Mouse (Mus musculus) MN1 (cell line): ENCODE data around the gene Gsap.
"Not testable (repeated sequence)": the region's sequence is repeated elsewhere in the genome, so short reads cannot be mapped to it uniquely, and the experiment has no call there.

Experiments used
- DNase-seq: peaks from one replicate; pipeline ENCODE4 v3.0.0-alpha.2; 2016; ENCODE audit warnings: low spot score

Gene Gsap

GRCm38 (mm10) chr5:21185764-21186685 lies at the start of gene Gsap:
Gene Gsap (plus strand): TSS chr5:21186255.
- peak; percentile 73 for DNase-seq

GRCm38 (mm10) chr5:21136575-21136974 lies 49.5 kb upstream of the Gsap start:
- no peak for DNase-seq

GRCm38 (mm10) chr5:21139505-21139904 lies 46.5 kb upstream of the Gsap start:
- peak; percentile 79 for DNase-seq

GRCm38 (mm10) chr5:21141133-21141551 lies 44.9 kb upstream of the Gsap start:
- DNase-seq: not testable (repeated sequence)

- DNase-seq: no peak
Observed at GRCm38 (mm10) chr5:21141626-21142025, 44.4 kb upstream of the Gsap start.

- no peak for DNase-seq
Observed at GRCm38 (mm10) chr5:21143032-21143431, 43.0 kb upstream of the Gsap start.

- DNase-seq: peak; percentile 70
Observed at GRCm38 (mm10) chr5:21144506-21145169, 41.4 kb upstream of the Gsap start.

GRCm38 (mm10) chr5:21148358-21148757 lies 37.7 kb upstream of the Gsap start:
- no peak for DNase-seq

- no peak for DNase-seq
Observed at GRCm38 (mm10) chr5:21153672-21154071, 32.4 kb upstream of the Gsap start.

GRCm38 (mm10) chr5:21156770-21157169 lies 29.3 kb upstream of the Gsap start:
- DNase-seq: peak; percentile 40

- no peak for DNase-seq
Observed at GRCm38 (mm10) chr5:21159536-21159935, 26.5 kb upstream of the Gsap start.

- DNase-seq: no peak
Observed at GRCm38 (mm10) chr5:21160781-21161180, 25.3 kb upstream of the Gsap start.

GRCm38 (mm10) chr5:21163421-21163820 lies 22.6 kb upstream of the Gsap start:
- no peak for DNase-seq

- peak; percentile 83 for DNase-seq
Observed at GRCm38 (mm10) chr5:21168689-21169345, 17.2 kb upstream of the Gsap start.

GRCm38 (mm10) chr5:21169346-21169745 lies 16.7 kb upstream of the Gsap start:
- DNase-seq: no peak

- DNase-seq: no peak
Observed at GRCm38 (mm10) chr5:21169877-21170276, 16.2 kb upstream of the Gsap start.

- DNase-seq: no peak
Observed at GRCm38 (mm10) chr5:21170440-21170839, 15.6 kb upstream of the Gsap start.

- no peak for DNase-seq
Observed at GRCm38 (mm10) chr5:21170898-21171297, 15.2 kb upstream of the Gsap start.

- DNase-seq: no peak
Observed at GRCm38 (mm10) chr5:21171336-21171735, 14.7 kb upstream of the Gsap start.

GRCm38 (mm10) chr5:21172316-21172715 lies 13.7 kb upstream of the Gsap start:
- peak; percentile 79 for DNase-seq

- DNase-seq: peak; percentile 21
Observed at GRCm38 (mm10) chr5:21175132-21176112, 10.6 kb upstream of the Gsap start.
